Mouse (Mus musculus) c-Kit-positive CD71-positive TER-119-positive erythroid progenitor cells, embryonic 14.5 days (primary cell): Measurements from ENCODE around the gene Dlg5.

ENCODE experiments used
- DNase-seq: peaks from one replicate; pipeline ENCODE4 v3.0.0-alpha.2; 2013; ENCODE audit warnings: low spot score

Dlg5 gene

DNA sequence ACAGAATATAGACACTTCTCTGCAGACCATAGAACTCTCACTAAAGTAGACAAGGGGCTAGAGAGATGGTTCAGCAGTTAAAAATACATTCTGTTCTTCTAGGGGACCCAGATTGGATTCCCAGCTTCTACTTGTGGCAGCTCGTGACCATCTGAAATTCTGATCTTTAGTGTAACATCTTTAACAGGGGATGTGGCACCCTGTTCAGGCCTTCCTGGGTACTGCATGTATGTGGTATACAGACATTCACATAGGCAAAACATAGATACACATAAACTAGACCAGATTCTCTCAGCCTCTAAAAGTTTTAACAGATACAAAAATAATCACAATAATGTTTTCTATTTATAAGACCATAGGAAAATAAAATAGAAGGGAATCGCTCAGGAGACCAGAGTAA lies 120.7 kb downstream of the Dlg5 start:
- DNase-seq: no peak

DNA sequence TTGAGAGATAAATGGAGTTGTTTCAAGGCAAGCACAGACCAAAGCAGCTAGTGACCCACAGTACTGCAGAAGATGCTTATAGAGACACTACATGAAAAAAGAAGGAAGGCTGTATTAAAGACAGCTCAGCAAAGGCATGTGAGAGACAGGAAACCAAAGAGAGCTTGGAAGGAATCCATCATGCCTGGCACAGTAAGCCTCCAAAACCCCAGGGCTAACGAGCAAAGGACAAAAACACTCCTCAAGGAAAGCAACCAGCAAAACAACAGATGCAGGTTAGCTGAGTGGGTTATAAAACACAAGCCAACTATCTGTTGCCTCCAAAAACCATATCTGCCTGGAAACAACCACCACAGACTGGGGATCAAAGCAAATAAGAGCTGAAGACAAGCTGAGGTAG lies 121.5 kb downstream of the Dlg5 start:
- no peak for DNase-seq

DNA sequence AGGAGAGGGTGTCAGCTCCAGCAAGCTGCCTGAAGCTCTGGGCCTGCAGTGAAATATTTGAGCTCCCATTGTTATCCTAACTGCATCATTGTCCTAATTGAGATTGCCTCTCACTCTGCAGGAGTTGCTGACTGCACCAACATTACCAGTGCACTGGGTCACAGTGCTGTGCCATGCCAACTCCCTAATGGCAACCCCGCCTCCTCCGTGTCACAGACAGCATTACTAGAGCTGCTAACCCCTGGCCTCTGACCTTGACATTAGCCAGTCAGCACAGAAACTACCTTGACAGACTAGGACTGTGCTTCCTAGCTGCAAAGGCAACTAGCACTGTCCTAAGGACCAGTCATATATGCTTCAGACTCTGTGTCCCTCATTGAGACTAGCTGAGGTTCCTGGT lies 139.0 kb downstream of the Dlg5 start:
- DNase-seq: no peak

DNA sequence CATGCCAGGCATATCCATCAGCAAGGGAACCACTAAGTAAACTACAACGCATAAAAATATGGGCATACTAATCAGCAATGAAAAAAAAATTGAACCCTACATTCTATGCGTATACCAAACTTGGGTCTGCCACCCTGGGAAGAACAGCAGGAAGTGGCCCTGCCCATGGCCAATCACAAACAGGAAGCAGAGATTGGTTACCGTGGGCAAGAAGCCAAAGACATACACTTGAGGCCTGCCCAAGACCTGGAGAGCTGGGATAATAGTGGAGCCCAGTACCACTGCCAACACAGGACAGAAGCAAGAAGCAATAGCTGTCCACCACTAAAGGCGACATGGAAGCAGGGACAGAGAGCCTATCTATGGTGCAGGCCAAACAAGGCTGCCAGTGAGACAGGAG lies 146.9 kb downstream of the Dlg5 start:
- no peak for DNase-seq

DNA sequence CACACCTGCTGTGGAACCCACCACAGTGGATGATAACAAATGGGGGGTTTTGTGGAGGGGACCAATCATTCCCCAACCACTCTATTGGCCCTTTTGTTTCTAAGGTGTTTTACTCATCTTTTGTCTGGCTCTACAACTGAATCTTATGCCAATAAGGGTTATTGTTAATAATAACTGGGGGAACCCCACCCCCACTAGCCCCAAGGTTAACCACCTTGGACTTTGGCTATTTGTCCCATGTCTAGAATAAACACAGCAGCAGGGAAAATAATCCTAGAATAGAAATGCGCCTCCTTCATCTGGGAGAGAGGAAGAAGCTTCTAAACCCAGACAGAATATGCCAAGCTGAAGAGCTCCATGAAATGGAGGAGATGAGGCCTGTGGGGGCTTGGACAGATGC lies 151.1 kb downstream of the Dlg5 start:
- DNase-seq: no peak

DNA sequence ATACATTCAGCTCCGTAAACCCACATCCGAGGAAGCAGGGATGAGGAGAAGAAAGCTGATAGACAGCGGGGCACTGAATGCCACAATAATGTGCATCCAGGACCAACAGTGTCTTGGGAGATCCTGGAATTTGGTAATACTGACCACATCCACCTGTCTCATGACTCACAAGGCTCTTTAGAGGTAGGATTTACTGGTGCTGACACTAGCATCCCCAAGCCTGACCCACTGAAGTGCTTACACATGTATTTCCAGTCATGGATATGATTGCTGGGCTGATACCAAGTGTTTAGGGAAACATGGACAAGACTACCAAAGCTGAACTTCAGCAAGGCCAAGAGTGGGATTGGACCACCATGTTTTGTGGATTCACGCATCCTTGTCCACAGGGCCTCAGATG lies 152.5 kb downstream of the Dlg5 start:
- DNase-seq: no peak

DNA sequence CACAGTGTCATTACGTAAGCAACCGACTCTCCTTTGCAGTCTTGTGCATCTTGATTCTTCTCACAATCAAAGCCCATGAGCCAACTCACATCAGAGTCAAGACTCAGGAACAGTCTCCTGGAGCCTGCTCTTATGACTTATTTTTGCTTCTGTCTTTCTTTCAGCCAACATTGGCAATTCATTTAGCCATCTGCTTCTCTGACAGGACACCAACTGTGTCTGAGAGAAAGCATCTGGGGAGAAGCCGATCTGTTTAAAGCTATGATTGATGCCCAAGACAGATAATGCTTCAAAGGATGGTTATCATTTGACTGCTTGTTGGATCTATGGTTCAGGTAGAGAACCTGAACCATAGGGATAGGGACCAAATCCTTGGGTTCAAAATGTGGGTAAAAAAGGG lies 153.3 kb downstream of the Dlg5 start:
- DNase-seq: no peak

DNA sequence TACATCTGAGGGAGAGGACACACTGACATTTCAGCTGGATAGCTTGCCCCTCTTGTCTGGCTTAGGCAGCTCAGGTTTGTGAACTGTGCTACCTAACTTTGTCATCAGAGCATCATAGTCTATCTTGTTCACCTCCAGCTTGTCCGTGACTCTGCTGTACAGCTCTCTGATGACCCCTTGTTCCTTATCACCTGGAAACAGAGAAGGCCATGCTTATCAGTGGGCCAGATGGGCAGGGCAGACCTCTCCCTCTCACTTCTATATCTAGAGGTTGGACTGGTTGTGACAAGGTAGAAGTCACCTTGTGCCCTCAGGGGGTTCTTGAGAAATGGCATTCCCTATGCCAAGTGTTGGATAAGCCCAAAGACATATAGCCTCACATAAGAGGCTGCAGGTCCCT lies 154.9 kb downstream of the Dlg5 start:
- DNase-seq: peak; percentile 4

DNA sequence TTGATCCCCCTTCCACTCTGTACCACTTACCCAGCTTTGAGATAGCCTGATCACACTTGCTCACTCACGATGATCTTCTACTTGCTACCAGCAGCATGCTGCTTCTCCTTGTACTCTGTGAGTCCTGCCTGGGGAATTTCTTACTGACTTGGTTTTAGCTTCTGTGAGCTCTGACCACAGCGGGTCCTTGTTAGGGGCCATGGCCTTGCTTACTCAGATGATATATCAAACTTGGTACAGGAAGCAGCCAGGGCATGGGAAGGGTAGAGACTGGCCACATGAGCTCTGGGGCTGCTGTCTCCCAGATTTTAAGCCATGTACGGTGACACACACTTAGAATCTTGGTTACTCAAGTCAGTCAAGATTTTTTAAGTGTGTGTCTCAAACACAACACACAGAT lies 156.5 kb downstream of the Dlg5 start:
- no peak for DNase-seq

DNA sequence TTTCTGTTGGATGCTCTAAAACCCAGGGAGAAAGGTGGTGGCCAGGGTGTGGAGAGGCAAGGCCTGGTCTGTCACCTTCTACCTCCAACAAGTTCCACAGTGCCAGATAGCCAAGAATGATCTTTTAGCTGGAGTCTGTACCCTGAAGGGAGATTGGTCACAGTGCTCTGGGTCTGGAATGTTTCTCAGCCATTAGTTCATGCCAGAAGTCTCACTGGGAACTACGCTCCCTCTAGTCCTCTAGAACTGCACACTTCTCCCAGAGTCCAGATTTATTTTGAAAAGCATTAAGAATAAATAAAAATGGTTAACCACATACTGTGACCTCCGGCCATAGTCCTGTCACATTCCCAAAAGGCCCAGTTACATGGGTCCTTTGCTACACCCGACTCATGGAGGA lies 158.3 kb downstream of the Dlg5 start:
- no peak for DNase-seq

DNA sequence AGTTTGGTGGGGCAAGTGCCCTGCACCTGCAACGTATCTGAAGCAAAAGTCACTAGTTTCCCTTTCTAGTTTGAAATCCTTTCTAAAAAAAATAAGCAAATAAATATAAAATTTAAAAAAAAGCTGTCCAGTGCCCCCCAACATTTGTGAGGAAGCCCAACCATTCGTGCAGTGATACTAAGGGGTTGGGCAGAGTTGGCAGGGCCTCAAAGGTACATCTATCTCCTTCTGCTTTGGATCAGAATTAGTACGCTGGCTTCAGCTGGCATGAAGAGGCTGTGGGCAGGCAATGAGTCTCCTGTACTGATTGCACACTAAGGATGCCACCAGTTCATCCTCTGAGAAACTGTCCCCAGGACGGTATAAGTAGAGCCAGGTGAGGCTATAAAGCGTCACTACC lies 159.2 kb downstream of the Dlg5 start:
- no peak for DNase-seq
